Mouse (Mus musculus) bone marrow macrophage, adult 2 months (primary cell): ENCODE measurements around the gene Pnrc1.

Source experiments
- CTCF ChIP-seq: IDR thresholded peaks from 2 replicates; pipeline ENCODE4 v1.5.1; 2012; ENCODE audit warnings: low read depth, mild to moderate bottlenecking, low read length, moderate library complexity
- POLR2A ChIP-seq: IDR thresholded peaks from 2 replicates; pipeline ENCODE4 v1.6.1; 2012; ENCODE audit warnings: mild to moderate bottlenecking, low read depth, low read length, borderline replicate concordance

DNA sequence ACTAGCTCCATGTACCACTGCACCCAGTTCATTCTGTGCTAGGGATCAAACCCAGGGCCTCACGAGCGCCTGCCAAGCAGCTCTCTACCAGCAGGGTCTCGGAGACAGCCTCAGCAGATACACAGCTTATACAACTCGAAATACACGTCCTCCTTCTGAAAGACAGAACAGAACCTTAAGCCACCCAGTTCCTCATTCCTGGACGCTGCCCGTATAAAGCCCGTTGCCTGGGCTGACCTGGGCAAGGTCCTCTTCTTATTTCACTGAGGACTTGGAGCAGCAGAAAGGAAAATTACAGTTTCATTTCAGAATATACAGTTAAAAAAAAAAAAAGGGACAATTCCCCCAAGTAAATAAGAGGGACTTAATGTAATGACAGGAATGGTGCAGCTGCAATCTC, 4.5 kb downstream of the Pnrc1 start:
- TF ChIP-seq CTCF (no peak), POLR2A (no peak)
